Mouse (Mus musculus) erythroblast, embryonic 14.5 days (primary cell): Measurements from ENCODE around the gene Cebpz.

Source experiments
- GATA1 ChIP-seq: IDR thresholded peaks from 2 replicates; pipeline ENCODE4 v1.6.1; 2012; ENCODE audit warnings: low read length, inconsistent platforms, mixed read lengths
- TAL1 ChIP-seq: IDR thresholded peaks from 3 replicates; pipeline ENCODE4 v1.6.1; 2012; ENCODE audit warnings: low read length, inconsistent platforms, mixed read lengths

DNA sequence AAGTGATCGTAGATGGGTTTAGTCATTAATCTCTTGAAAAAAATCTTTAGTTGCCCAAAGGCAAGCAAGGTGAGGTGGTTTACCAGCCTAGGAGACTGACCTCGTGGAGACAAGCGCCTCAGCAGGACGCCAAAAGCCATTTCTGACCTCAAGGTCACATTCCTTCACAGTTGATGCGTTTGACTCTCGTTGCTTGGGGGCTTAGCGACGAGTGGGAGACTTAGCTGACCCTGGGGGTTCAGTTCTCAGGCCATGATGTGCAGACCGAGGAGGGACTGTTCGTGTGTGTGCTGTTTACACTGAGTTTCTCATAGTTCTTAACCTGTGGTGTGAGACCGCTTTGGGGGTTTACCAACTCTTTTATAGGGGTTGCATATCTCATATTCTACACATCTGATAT is 5.7 kb upstream of the Cebpz start:
- TF ChIP-seq GATA1 = no peak
- TF ChIP-seq TAL1 = no peak
